In genomic region chr8:12925941-12926381, GRCm38 (mm10) we compare ENCODE assay signal across 10 mouse cellular contexts. TPM values are rescaled to one million over a fixed set of nuclear protein-coding genes. Genes with fewer than 3 reads are reported as not detected.
DNase-seq lines count a peak whose midpoint lies in the region; ATAC-seq and TF ChIP-seq lines count a peak whose summit lies in the region.
"Had no signal": no experiment of that assay in that cellular context is flagged by ENCODE, and none has a peak within 500 bp of the region (broad histone marks: within the 10 kb centered on the region; RNA-seq: fewer than 3 reads in every experiment).

No protein-coding gene starts in this region.

- H3K9me3 ChIP-seq in midbrain, embryonic 10.5 days (replicated peaks) = no peaks in the 10 kb centered on the region
- no peaks in the 10 kb centered on the region for H3K9me3 ChIP-seq in midbrain, embryonic 15.5 days
- no peaks in the 10 kb centered on the region for H3K9me3 ChIP-seq in kidney, embryonic 16.5 days (ENCODE audit: low read length)
- H3K9me3 ChIP-seq in stomach, embryonic 15.5 days = no peaks in the 10 kb centered on the region; the same call in 1 of the 2 replicates
- H3K9me3 ChIP-seq: liver, embryonic 15.5 days had no signal

- no peak; the same call in none of the 2 replicates for TF ChIP-seq EP300 in heart, adult 2 months (IDR thresholded peaks at IDR 0.05; ENCODE audit: insufficient read depth, low read depth, low read length)

- no peak overlapping the region for H3K9ac ChIP-seq in midbrain, embryonic 15.5 days
- H3K9ac ChIP-seq in heart, adult 2 months (ENCODE audit: low read depth, low read length) = peak overlapping the region; percentile 76
- H3K9ac ChIP-seq in kidney, embryonic 16.5 days (replicated peaks; ENCODE audit: low read length) = 0 out of 2 replicates have a peak overlapping the region, but pooled peaks have one; percentile 42
- no peak overlapping the region for H3K9ac ChIP-seq in stomach, embryonic 15.5 days
- H3K9ac ChIP-seq: liver, embryonic 15.5 days had no signal

- no peaks in the 10 kb centered on the region for H3K79me2 ChIP-seq in heart, adult 2 months (replicated peaks; ENCODE audit: control insufficient read depth, insufficient read depth, low read length)

- no peak overlapping the region for H3K4me3 ChIP-seq in midbrain, embryonic 10.5 days
- H3K4me3 ChIP-seq in midbrain, embryonic 15.5 days = no peak overlapping the region
- peak overlapping the region; percentile 61 for H3K4me3 ChIP-seq in heart, adult 2 months
- H3K4me3 ChIP-seq in kidney, embryonic 16.5 days (ENCODE audit: low read length) = peak overlapping the region; percentile 22
- H3K4me3 ChIP-seq in stomach, embryonic 15.5 days (replicated peaks) = peak overlapping the region; percentile 11; the same call in 1 of the 2 replicates
- H3K4me3 ChIP-seq: liver, embryonic 15.5 days had no signal

- ATAC-seq in midbrain, embryonic 15.5 days (replicated peaks) = no peak
- ATAC-seq in kidney, embryonic 16.5 days (ENCODE audit: low FRiP score, low TSS enrichment) = 0 out of 2 replicates have a peak, but pooled peaks have one; percentile 24
- 0 out of 2 replicates have a peak, but pooled peaks have one; percentile 17 for ATAC-seq in stomach, embryonic 15.5 days (ENCODE audit: insufficient read depth, low FRiP score, low read depth)
- ATAC-seq: forebrain, embryonic 16.5 days had no signal

- peaks cover 42% of the 10 kb centered on the region for H3K4me1 ChIP-seq in midbrain, embryonic 10.5 days
- peaks cover 20% of the 10 kb centered on the region; the same call in 1 of the 2 replicates for H3K4me1 ChIP-seq in midbrain, embryonic 15.5 days
- peaks cover 8% of the 10 kb centered on the region for H3K4me1 ChIP-seq in heart, adult 2 months (ENCODE audit: control insufficient read depth, insufficient read depth, low read length)
- H3K4me1 ChIP-seq in kidney, embryonic 16.5 days (ENCODE audit: insufficient read depth, low read length) = peaks cover 51% of the 10 kb centered on the region
- peaks cover 12% of the 10 kb centered on the region; the same call in 1 of the 2 replicates for H3K4me1 ChIP-seq in stomach, embryonic 15.5 days
- H3K4me1 ChIP-seq: liver, embryonic 15.5 days had no signal

- H3K27ac ChIP-seq in midbrain, embryonic 10.5 days (replicated peaks) = 0 out of 2 replicates have a peak overlapping the region, but pooled peaks have one; percentile 5
- no peak overlapping the region for H3K27ac ChIP-seq in midbrain, embryonic 15.5 days
- peak overlapping the region; percentile 93 for H3K27ac ChIP-seq in heart, adult 2 months
- H3K27ac ChIP-seq in kidney, embryonic 16.5 days (ENCODE audit: low read length) = peak overlapping the region; percentile 69
- 0 out of 2 replicates have a peak overlapping the region, but pooled peaks have one; percentile 51 for H3K27ac ChIP-seq in stomach, embryonic 15.5 days
- H3K27ac ChIP-seq: liver, embryonic 15.5 days had no signal

- H3K27me3 ChIP-seq in midbrain, embryonic 10.5 days (ENCODE audit: low read depth, poor library complexity, severe bottlenecking) = no peaks in the 10 kb centered on the region
- H3K27me3 ChIP-seq in midbrain, embryonic 15.5 days (replicated peaks) = no peaks in the 10 kb centered on the region
- no peaks in the 10 kb centered on the region for H3K27me3 ChIP-seq in heart, adult 2 months (ENCODE audit: control insufficient read depth, insufficient read depth, low read length)
- H3K27me3 ChIP-seq in kidney, embryonic 16.5 days (ENCODE audit: insufficient read depth, low read length) = no peaks in the 10 kb centered on the region
- no peaks in the 10 kb centered on the region for H3K27me3 ChIP-seq in stomach, embryonic 15.5 days (replicated peaks)

- TF ChIP-seq POLR2A in heart, adult 2 months (IDR thresholded peaks at IDR 0.05; ENCODE audit: insufficient read depth, low read depth, low read length) = peak; percentile 97

- H3K4me2 ChIP-seq in midbrain, embryonic 15.5 days = no peak overlapping the region
- peak overlapping the region; percentile 41 for H3K4me2 ChIP-seq in kidney, embryonic 16.5 days (replicated peaks; ENCODE audit: low read depth, low read length)
- peak overlapping the region; percentile 19 for H3K4me2 ChIP-seq in stomach, embryonic 15.5 days
- H3K4me2 ChIP-seq: liver, embryonic 15.5 days had no signal

- TF ChIP-seq CTCF in heart, adult 2 months (IDR thresholded peaks at IDR 0.05) = no peak

- intact Hi-C loops in heart, adult 2 months (cut with DNase I) = loop anchor here (1.0 kb wide), 2 partner anchors 21 to 29 kb away; no protein-coding TSS in a partner anchor

- WGBS in midbrain, embryonic 10.5 days = 72% methylated on average over 13 of the region's 13 CpGs
- 65% methylated on average over 13 of the region's 13 CpGs for WGBS in midbrain, embryonic 15.5 days
- 36% methylated on average over 13 of the region's 13 CpGs for WGBS in heart, adult 2 months
- WGBS in kidney, embryonic 16.5 days = 24% methylated on average over 13 of the region's 13 CpGs
- whole genome bisulfite sequencing in stomach, embryonic 15.5 days = 34% methylated on average over 13 of the region's 13 CpGs

- DNase-seq in midbrain, embryonic 10.5 days (ENCODE audit: low spot score) = peak; percentile 18
- peak; percentile 76 to 83 for DNase-seq in heart, adult 2 months
- no peak for DNase-seq in layer of hippocampus, postnatal 10 days (ENCODE audit: low spot score in 2 of 2)
- DNase-seq in thymus, postnatal 0 days (ENCODE audit: low spot score) = no peak
- DNase-seq in urinary bladder, postnatal 4 days (ENCODE audit: low spot score in 2 of 2) = no peak

- no peaks in the 10 kb centered on the region for H3K36me3 ChIP-seq in midbrain, embryonic 10.5 days
- H3K36me3 ChIP-seq in midbrain, embryonic 15.5 days (replicated peaks) = no peaks in the 10 kb centered on the region
- no peaks in the 10 kb centered on the region for H3K36me3 ChIP-seq in heart, adult 2 months (ENCODE audit: control insufficient read depth, insufficient read depth, low read length)
- no peaks in the 10 kb centered on the region for H3K36me3 ChIP-seq in kidney, embryonic 16.5 days (ENCODE audit: insufficient read depth, low read length)
- H3K36me3 ChIP-seq in stomach, embryonic 15.5 days = no peaks in the 10 kb centered on the region
- H3K36me3 ChIP-seq: liver, embryonic 15.5 days had no signal

RNA-seq across cellular contexts. Expression of gene Mcf2l, which starts 52.4 kb away (rescaled TPM):
- polyA plus RNA-seq in midbrain, embryonic 10.5 days (2016; fragmentation: Nextera tagmentation; extraction: Ambion mirVana) = 26.4 and 42.7 TPM in 2 replicates
- 176 and 189 TPM in 2 replicates for polyA plus RNA-seq in midbrain, embryonic 15.5 days (2015; fragmentation: Nextera tagmentation; extraction: Ambion mirVana)
- 100 to 1,000 TPM in 1 of 2 experiments, 10 to 100 TPM in 1; 58.4 to 104 TPM for total RNA-seq in heart, adult 2 months (2021)
- polyA plus RNA-seq in heart, adult 2 months (2012; rRNA removed) = 30.3 and 40.2 TPM in 2 replicates
- 21.5 and 24.1 TPM in 2 replicates for polyA plus RNA-seq in kidney, embryonic 16.5 days (2015; fragmentation: Nextera tagmentation; extraction: Ambion mirVana)
- polyA plus RNA-seq in stomach, embryonic 15.5 days (2015; fragmentation: Nextera tagmentation; extraction: Ambion mirVana) = 14.3 and 18.4 TPM in 2 replicates
- 100 to 1,000 TPM; 269 to 278 TPM for total RNA-seq in layer of hippocampus, postnatal 10 days (2021)
- polyA plus RNA-seq in thymus, postnatal 0 days (2015; fragmentation: Nextera tagmentation; extraction: Ambion mirVana) = 4.8 and 5.3 TPM in 2 replicates

Comparison
In these comparisons a context has a peak if more than half of its experiments do, and no peak if none do; other contexts are left out.
1. DNase-seq: peak in midbrain, embryonic 10.5 days (single experiment) and heart, adult 2 months (2 of 2); none in layer of hippocampus, postnatal 10 days (0 of 2), thymus, postnatal 0 days (single experiment) and urinary bladder, postnatal 4 days (0 of 2).
2. H3K4me3 ChIP-seq: peak in heart, adult 2 months (single experiment), kidney, embryonic 16.5 days (single experiment) and stomach, embryonic 15.5 days (single experiment); none in midbrain, embryonic 10.5 days (single experiment) and midbrain, embryonic 15.5 days (single experiment).
3. H3K9ac ChIP-seq: peak in heart, adult 2 months (single experiment) and kidney, embryonic 16.5 days (single experiment); none in midbrain, embryonic 15.5 days (single experiment) and stomach, embryonic 15.5 days (single experiment).